Comparison of ENCODE assay signal across 7 mouse cellular contexts in the genomic region with DNA sequence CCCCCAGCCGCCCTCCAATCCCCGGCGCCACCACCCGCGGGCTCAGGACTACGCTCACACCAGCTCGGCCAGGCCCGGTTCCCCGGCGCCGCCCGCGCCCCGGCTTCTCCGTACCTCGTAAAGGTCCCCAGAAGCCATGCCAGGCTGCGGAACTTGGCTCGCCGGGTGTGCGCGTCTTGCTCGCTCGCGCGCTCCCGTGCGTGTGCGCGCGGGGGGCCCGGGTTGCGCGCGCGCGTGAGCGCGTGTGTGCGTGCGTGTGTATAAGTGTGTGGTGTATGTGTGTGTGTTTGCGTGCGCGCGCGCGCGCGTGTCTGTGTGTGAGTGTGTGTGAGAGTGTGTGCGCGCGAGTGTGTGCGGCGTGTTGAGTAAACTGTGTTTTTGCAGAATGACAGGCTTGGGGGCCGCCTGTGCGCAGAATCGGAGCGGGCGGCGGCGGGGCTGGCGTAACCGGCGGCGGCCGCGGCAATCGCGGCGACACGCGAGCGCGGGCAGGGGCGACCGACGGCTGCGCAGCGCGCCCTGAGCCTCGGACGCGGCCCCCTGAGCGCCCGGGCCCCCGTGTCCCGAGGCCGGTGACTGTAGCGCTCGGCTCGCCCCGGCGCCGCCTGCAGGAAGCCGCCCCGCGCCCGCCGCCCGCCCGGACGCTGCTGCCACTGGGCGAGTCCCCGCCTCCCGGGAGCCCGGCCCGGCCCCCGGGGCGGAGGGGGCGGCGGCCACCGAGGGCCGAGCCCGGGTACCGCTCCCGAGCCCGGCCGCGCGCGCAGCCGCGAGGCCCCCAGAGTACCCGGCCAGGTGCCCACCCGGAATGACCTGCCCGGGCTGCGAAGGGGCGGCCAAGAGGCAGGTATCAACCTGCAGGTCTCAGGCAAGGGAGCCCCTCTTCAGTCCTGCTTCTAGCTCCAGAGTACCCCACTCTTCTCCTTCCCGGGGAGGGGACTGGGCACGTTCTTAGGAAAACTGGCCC. TPM values are rescaled to one million over a fixed set of nuclear protein-coding genes. Genes with fewer than 3 reads are reported as not detected.
DNase-seq lines count a peak whose midpoint lies in the region; ATAC-seq lines count a peak whose summit lies in the region.

A gene (minus strand): TSS at position 308 of the 964 bp plus-strand sequence.

- H3K9me3 ChIP-seq in embryonic facial prominence, embryonic 12.5 days = no peaks in the 10 kb centered on the region
- peaks cover 3% of the 10 kb centered on the region; the same call in 1 of the 2 replicates for H3K9me3 ChIP-seq in limb, embryonic 12.5 days
- H3K9me3 ChIP-seq in midbrain, embryonic 14.5 days (ENCODE audit: control insufficient read depth, low read length) = no peaks in the 10 kb centered on the region

- H3K4me2 ChIP-seq in embryonic facial prominence, embryonic 12.5 days (replicated peaks) = peak within 1 kb of the TSS; percentile 79
- peak within 1 kb of the TSS; percentile 82 for H3K4me2 ChIP-seq in limb, embryonic 12.5 days
- peak within 1 kb of the TSS; percentile 81 for H3K4me2 ChIP-seq in midbrain, embryonic 14.5 days (ENCODE audit: low read length)

- H3K27me3 ChIP-seq in embryonic facial prominence, embryonic 12.5 days = peaks cover 11% of the 10 kb centered on the region; the same call in 1 of the 2 replicates
- H3K27me3 ChIP-seq in limb, embryonic 12.5 days = peaks cover 20% of the 10 kb centered on the region
- 0 out of 2 replicates have a peak, but pooled peaks cover 7% of the 10 kb centered on the region for H3K27me3 ChIP-seq in midbrain, embryonic 14.5 days (ENCODE audit: control insufficient read depth, insufficient read depth, low read length)

- peak within 1 kb of the TSS; percentile 75 for H3K4me3 ChIP-seq in embryonic facial prominence, embryonic 12.5 days
- peak within 1 kb of the TSS; percentile 69 for H3K4me3 ChIP-seq in limb, embryonic 12.5 days (replicated peaks)
- H3K4me3 ChIP-seq in midbrain, embryonic 14.5 days (replicated peaks; ENCODE audit: low read depth, low read length) = peak within 1 kb of the TSS; percentile 79

- peak within 1 kb of the TSS; percentile 74 for H3K9ac ChIP-seq in embryonic facial prominence, embryonic 12.5 days
- H3K9ac ChIP-seq in limb, embryonic 12.5 days (replicated peaks) = peak within 1 kb of the TSS; percentile 84
- H3K9ac ChIP-seq in midbrain, embryonic 14.5 days (replicated peaks; ENCODE audit: low read length) = peak within 1 kb of the TSS; percentile 76

- DNase-seq in adrenal gland, postnatal 4 days (ENCODE audit: low spot score in 2 of 2) = peak; percentile 46 to 66
- DNase-seq in heart, adult 8-10 months (ENCODE audit: low spot score) = peak; percentile 60
- DNase-seq in kidney, adult 8-10 months = peak; percentile 67 to 69
- peak; percentile 92 for DNase-seq in midbrain, embryonic 14.5 days
- peak; percentile 44 for DNase-seq in spleen, adult 12 weeks (ENCODE audit: low spot score)

- H3K27ac ChIP-seq in embryonic facial prominence, embryonic 12.5 days = peak within 1 kb of the TSS; percentile 81
- peak within 1 kb of the TSS; percentile 85 for H3K27ac ChIP-seq in limb, embryonic 12.5 days
- H3K27ac ChIP-seq in midbrain, embryonic 14.5 days (replicated peaks; ENCODE audit: low read depth, low read length) = peak within 1 kb of the TSS; percentile 86

- peak; percentile 83 for ATAC-seq in embryonic facial prominence, embryonic 12.5 days (ENCODE audit: insufficient number of reproducible peaks, insufficient read depth, low FRiP score, low TSS enrichment)
- ATAC-seq in limb, embryonic 12.5 days (ENCODE audit: insufficient number of reproducible peaks, insufficient read depth, low FRiP score, low TSS enrichment, low read depth) = peak; percentile 90
- ATAC-seq in midbrain, embryonic 14.5 days (ENCODE audit: low FRiP score, low TSS enrichment) = peak; percentile 90

- H3K4me1 ChIP-seq in embryonic facial prominence, embryonic 12.5 days = peaks cover 5% of the 10 kb centered on the region; the same call in 1 of the 2 replicates
- peaks cover 5% of the 10 kb centered on the region for H3K4me1 ChIP-seq in limb, embryonic 12.5 days (replicated peaks)
- H3K4me1 ChIP-seq in midbrain, embryonic 14.5 days (ENCODE audit: control insufficient read depth, insufficient read depth, low read length) = peaks cover 5% of the 10 kb centered on the region; the same call in 1 of the 2 replicates

- 1% methylated on average over 116 of the region's 129 CpGs for WGBS in embryonic facial prominence, embryonic 12.5 days
- under 1% methylated on average over 118 of the region's 129 CpGs for WGBS in limb, embryonic 12.5 days
- under 1% methylated on average over 118 of the region's 129 CpGs for WGBS in midbrain, embryonic 14.5 days

- no peaks in the 10 kb centered on the region for H3K36me3 ChIP-seq in embryonic facial prominence, embryonic 12.5 days
- peaks cover 3% of the 10 kb centered on the region; the same call in 1 of the 2 replicates for H3K36me3 ChIP-seq in limb, embryonic 12.5 days
- H3K36me3 ChIP-seq in midbrain, embryonic 14.5 days (ENCODE audit: control insufficient read depth, insufficient read depth, low read length) = no peaks in the 10 kb centered on the region

RNA-seq across cellular contexts. Expression of the gene that starts here (rescaled TPM):
- 10 to 100 TPM; 10.1 to 10.9 TPM for total RNA-seq in adrenal gland, postnatal 4 days (2021)
- polyA plus RNA-seq in embryonic facial prominence, embryonic 12.5 days (2016; fragmentation: Nextera tagmentation; extraction: Ambion mirVana) = 9.7 and 10.4 TPM in 2 replicates
- total RNA-seq in heart, adult 8-10 months (2022) = 1 to 10 TPM; 3.4 to 4.4 (median 4.1) TPM
- polyA plus RNA-seq in limb, embryonic 12.5 days (2016; fragmentation: Nextera tagmentation; extraction: Ambion mirVana) = 8.1 and 8.2 TPM in 2 replicates
- 10.3 and 13.5 TPM in 2 replicates for polyA plus RNA-seq in midbrain, embryonic 14.5 days (2014; fragmentation: Nextera tagmentation; extraction: Ambion mirVana)

Comparison
In these comparisons a context has a peak if more than half of its experiments do, and no peak if none do; other contexts are left out.
1. Peak in every context shown above with its lines: DNase-seq, ATAC-seq, H3K4me3 ChIP-seq and H3K27ac ChIP-seq.